Mouse (Mus musculus): ENCODE results near the gene Dpf2.

- TF ChIP-seq CTCF (IDR thresholded peaks at IDR 0.05; ENCODE audit: extremely low read depth, insufficient read depth, low read length) (peak; percentile 87), POLR2A (IDR thresholded peaks at IDR 0.05; ENCODE audit: extremely low read depth, insufficient read depth, low read length) (no peak)
Measured at GRCm38 (mm10) chr19:5956685-5957084, 43.9 kb upstream of the Dpf2 start.
